In the genomic region with DNA sequence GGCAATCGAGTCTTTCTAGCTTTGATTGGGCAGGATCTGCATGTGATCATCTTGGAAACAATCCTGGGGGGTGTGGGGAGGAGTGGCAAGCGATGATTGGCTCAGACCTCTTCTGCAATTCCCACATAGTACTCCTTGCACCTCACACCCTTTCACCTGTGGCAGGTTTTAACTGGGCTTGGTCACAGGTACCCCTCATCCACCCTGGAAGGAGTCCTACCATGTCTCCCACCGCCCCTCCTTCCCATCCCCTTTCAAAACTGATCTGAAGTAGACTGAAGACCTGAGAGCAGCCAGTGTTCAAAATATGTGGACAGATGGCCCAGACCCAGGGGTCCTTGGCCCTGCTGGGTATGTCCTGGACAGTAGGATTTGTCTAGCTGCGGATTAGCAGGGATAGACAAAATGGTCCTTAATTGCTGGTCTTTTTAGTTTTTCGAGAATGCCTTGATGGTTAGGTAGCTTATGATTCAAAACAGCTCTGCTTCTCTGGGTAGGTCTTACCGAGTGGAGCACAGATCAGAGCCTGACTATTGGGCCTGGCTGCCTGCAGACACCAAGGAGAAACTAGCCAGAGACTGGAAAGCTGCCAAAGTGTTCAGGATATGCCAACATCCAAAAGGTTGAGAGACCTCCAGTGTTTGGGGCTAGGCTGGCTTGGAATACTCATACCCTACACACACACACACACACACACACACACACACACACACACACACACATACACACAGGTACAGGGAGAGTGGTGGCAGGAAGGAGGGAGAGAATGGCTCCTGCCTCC, we compare ENCODE assay signal across 16 mouse cellular contexts. TPM values are rescaled to one million over a fixed set of nuclear protein-coding genes. Genes with fewer than 3 reads are reported as not detected.
DNase-seq lines count a peak whose midpoint lies in the region; ATAC-seq lines count a peak whose summit lies in the region.
"Had no signal": no experiment of that assay in that cellular context is flagged by ENCODE, and none has a peak within 500 bp of the region (broad histone marks: within the 10 kb centered on the region; RNA-seq: fewer than 3 reads in every experiment).

No protein-coding gene starts in this region.

- H3K4me2 ChIP-seq in hindbrain, embryonic 16.5 days (ENCODE audit: low read length): no peak overlapping the region
- H3K4me2 ChIP-seq in hindbrain, embryonic 14.5 days (replicated peaks): no peak overlapping the region
- H3K4me2 ChIP-seq: embryonic facial prominence, embryonic 12.5 days; heart, embryonic 11.5 days; liver, embryonic 11.5 days; lung, embryonic 15.5 days had no signal

- no peaks in the 10 kb centered on the region for H3K9me3 ChIP-seq in hindbrain, embryonic 16.5 days (ENCODE audit: control insufficient read depth, low read length)
- H3K9me3 ChIP-seq in hindbrain, embryonic 14.5 days (ENCODE audit: control insufficient read depth, low read length): no peaks in the 10 kb centered on the region
- H3K9me3 ChIP-seq: embryonic facial prominence, embryonic 12.5 days; lung, embryonic 15.5 days had no signal

- no peak overlapping the region for H3K9ac ChIP-seq in hindbrain, embryonic 16.5 days (ENCODE audit: low read depth, low read length)
- no peak overlapping the region for H3K9ac ChIP-seq in hindbrain, embryonic 14.5 days
- H3K9ac ChIP-seq: embryonic facial prominence, embryonic 12.5 days; lung, embryonic 15.5 days had no signal

- 66% methylated on average over 6 of the region's 6 CpGs for WGBS in hindbrain, embryonic 16.5 days
- 70% methylated on average over 6 of the region's 6 CpGs for WGBS in hindbrain, embryonic 14.5 days

- no peaks in the 10 kb centered on the region for H3K4me1 ChIP-seq in hindbrain, embryonic 16.5 days (ENCODE audit: control insufficient read depth, insufficient read depth, low read depth, low read length)
- no peaks in the 10 kb centered on the region for H3K4me1 ChIP-seq in hindbrain, embryonic 14.5 days (replicated peaks; ENCODE audit: control insufficient read depth, insufficient read depth, low read length)
- H3K4me1 ChIP-seq: embryonic facial prominence, embryonic 12.5 days; lung, embryonic 15.5 days had no signal

- no peaks in the 10 kb centered on the region for H3K27me3 ChIP-seq in hindbrain, embryonic 16.5 days (replicated peaks; ENCODE audit: control insufficient read depth, insufficient read depth, low read length)
- H3K27me3 ChIP-seq in hindbrain, embryonic 14.5 days (ENCODE audit: control insufficient read depth, insufficient read depth, low read length): no peaks in the 10 kb centered on the region
- H3K27me3 ChIP-seq: embryonic facial prominence, embryonic 12.5 days; lung, embryonic 15.5 days had no signal

- H3K27ac ChIP-seq in hindbrain, embryonic 16.5 days (ENCODE audit: low read depth, low read length): no peak overlapping the region
- no peak overlapping the region for H3K27ac ChIP-seq in hindbrain, embryonic 14.5 days
- H3K27ac ChIP-seq: embryonic facial prominence, embryonic 12.5 days; lung, embryonic 15.5 days had no signal

- 0 out of 2 replicates have a peak, but pooled peaks cover 6% of the 10 kb centered on the region for H3K36me3 ChIP-seq in hindbrain, embryonic 16.5 days (ENCODE audit: control insufficient read depth, insufficient read depth, low read length)
- peaks cover 17% of the 10 kb centered on the region for H3K36me3 ChIP-seq in hindbrain, embryonic 14.5 days (replicated peaks; ENCODE audit: control insufficient read depth, insufficient read depth)
- H3K36me3 ChIP-seq: embryonic facial prominence, embryonic 12.5 days; lung, embryonic 15.5 days had no signal

- no peak for DNase-seq in hindbrain, embryonic 14.5 days (ENCODE audit: low spot score)
- DNase-seq in MN1 (ENCODE audit: low spot score): peak; percentile 53
- DNase-seq in cerebellum, adult 11-12 months: peak; percentile 81
- peak; percentile 77 to 79 for DNase-seq in cerebellum, postnatal 36 days
- no peak for DNase-seq in embryo, embryonic 9.5 days (ENCODE audit: extremely low spot score)
- no peak for DNase-seq in frontal cortex, postnatal 25 days (ENCODE audit: low spot score in 2 of 2)
- DNase-seq in testis, postnatal 14 days (ENCODE audit: low spot score): no peak
- DNase-seq: adrenal gland, postnatal 25 days; gastrocnemius, postnatal 25 days; kidney, adult 11 months; kidney, postnatal 36 days had no signal

- ATAC-seq in hindbrain, embryonic 16.5 days: peak; percentile 56; the same call in 1 of the 2 replicates
- ATAC-seq in hindbrain, embryonic 14.5 days (ENCODE audit: low FRiP score): no peak

- no peak overlapping the region for H3K4me3 ChIP-seq in hindbrain, embryonic 16.5 days (ENCODE audit: low read length)
- H3K4me3 ChIP-seq in hindbrain, embryonic 14.5 days (replicated peaks; ENCODE audit: low read length): no peak overlapping the region
- H3K4me3 ChIP-seq: embryonic facial prominence, embryonic 12.5 days; lung, embryonic 15.5 days had no signal

RNA-seq across cellular contexts. Expression of a gene that starts 34.1 kb away (rescaled TPM):
- polyA plus RNA-seq in hindbrain, embryonic 16.5 days (2015; fragmentation: Nextera tagmentation; extraction: Ambion mirVana): 238 and 264 TPM in 2 replicates
- polyA plus RNA-seq in hindbrain, embryonic 14.5 days (2014; fragmentation: Nextera tagmentation; extraction: Ambion mirVana): 169 and 208 TPM in 2 replicates
- polyA plus RNA-seq: liver, embryonic 11.5 days had no signal

RNA-seq across cellular contexts. Expression of a gene that starts 54.7 kb away (rescaled TPM):
- 20.2 and 22.8 TPM in 2 replicates for polyA plus RNA-seq in hindbrain, embryonic 16.5 days (2015; fragmentation: Nextera tagmentation; extraction: Ambion mirVana)
- 31.2 and 33.4 TPM in 2 replicates for polyA plus RNA-seq in hindbrain, embryonic 14.5 days (2014; fragmentation: Nextera tagmentation; extraction: Ambion mirVana)

Comparison
In these comparisons a context has a peak if more than half of its experiments do, and no peak if none do; other contexts are left out.
1. DNase-seq: peak in MN1 (single experiment), cerebellum, adult 11-12 months (single experiment) and cerebellum, postnatal 36 days (2 of 2); none in hindbrain, embryonic 14.5 days (single experiment), embryo, embryonic 9.5 days (single experiment), frontal cortex, postnatal 25 days (0 of 2) and testis, postnatal 14 days (single experiment).